Mouse (Mus musculus) small intestine, adult 2 months (tissue): Measurements from ENCODE around the gene Ltbp4. TPM values are rescaled to one million over a fixed set of nuclear protein-coding genes. Genes with fewer than 3 reads are reported as not detected.
A peak's percentile ranks its signal among the peaks of the same experiment; 100 is the strongest.

Source experiments
- H3K27ac ChIP-seq: fragments of 200-500 bp; 2 replicates; pipeline ENCODE4 v1.5.1; 2012; ENCODE audit warnings: low read depth, low read length, control low read depth, inconsistent platforms; ENCODE audit not compliant: insufficient read depth
- H3K27me3 ChIP-seq: fragments of 200-500 bp; 2 replicates; pipeline ENCODE4 v1.6.1; 2012; ENCODE audit warnings: mild to moderate bottlenecking, moderate library complexity, low read length, inconsistent platforms; ENCODE audit not compliant: control insufficient read depth, insufficient read depth
- H3K36me3 ChIP-seq: fragments of 200-500 bp; 2 replicates; pipeline ENCODE4 v1.6.1; 2012; ENCODE audit warnings: mild to moderate bottlenecking, low read length, control low read depth, inconsistent platforms; ENCODE audit not compliant: control insufficient read depth, insufficient read depth
- H3K4me1 ChIP-seq: fragments of 200-500 bp; 2 replicates; pipeline ENCODE4 v1.6.1; 2012; ENCODE audit warnings: low read length, inconsistent platforms, mixed read lengths; ENCODE audit not compliant: control insufficient read depth, insufficient read depth, insufficient read length
- H3K4me3 ChIP-seq: fragments of 200-500 bp; 2 replicates; pipeline ENCODE4 v1.5.1; 2012; ENCODE audit warnings: low read depth, mild to moderate bottlenecking, control low read depth, inconsistent platforms, low read length, moderate library complexity
- CTCF ChIP-seq: fragments of 200-500 bp; IDR thresholded peaks from 2 replicates; pipeline ENCODE4 v1.5.1; 2012; ENCODE audit warnings: low read depth, mild to moderate bottlenecking, control low read depth, inconsistent platforms, low read length, moderate library complexity, mixed read lengths; ENCODE audit not compliant: insufficient replicate concordance, insufficient read length; ENCODE audit errors: extremely low read depth
- POLR2A ChIP-seq: fragments of 200-500 bp; IDR thresholded peaks from 2 replicates; pipeline ENCODE4 v1.6.1; 2012; ENCODE audit warnings: low read depth, mild to moderate bottlenecking, control low read depth, inconsistent platforms, low read length, moderate library complexity
- WGBS: fragments of 180-500 bp; shearing (Covaris S2); methylation state at CpG from one replicate; pipeline ENCODE4 v1.1.7; 2018; 5-methylcytosine and 5-hydroxymethylcytosine counted together
- polyA plus RNA-seq: library from polyadenylated mRNA; depleted of rRNA; stranded (reverse); fragments of >200 nt; gene quantifications from 2 replicates; pipeline ENCODE4 v1.2.3, GENCODE M21; 2012

Ltbp4 gene
- polyA plus RNA-seq, 1 experiment: 136 TPM

GRCm38 (mm10) chr7:27285698-27286066, 51.8 kb downstream of the Ltbp4 start:
- TF ChIP-seq CTCF (peak; percentile 52; the same call in 1 of the 2 replicates), POLR2A (no peak)
- Histone ChIP-seq H3K27me3 (no peaks in the 10 kb centered on the region), H3K4me3 (no peak overlapping the region), H3K36me3 (no peaks in the 10 kb centered on the region), H3K4me1 (peaks cover 4% of the 10 kb centered on the region), H3K27ac (no peak overlapping the region)
- WGBS: 3% methylated on average over 8 of the region's 8 CpGs

GRCm38 (mm10) chr7:27284865-27285697, 52.4 kb downstream of the Ltbp4 start:
- Histone ChIP-seq H3K4me3 (no peak overlapping the region), H3K36me3 (no peaks in the 10 kb centered on the region), H3K4me1 (peaks cover 4% of the 10 kb centered on the region), H3K27me3 (no peaks in the 10 kb centered on the region), H3K27ac (no peak overlapping the region)
- TF ChIP-seq POLR2A (no peak), CTCF (peak; percentile 39; the same call in 1 of the 2 replicates)
- WGBS: 7% methylated on average over 28 of the region's 28 CpGs

- WGBS: 41% methylated on average over 4 of the region's 4 CpGs
- H3K27ac ChIP-seq: no peak overlapping the region
These were observed 55.3 kb downstream of the Ltbp4 start for GRCm38 (mm10) chr7:27282225-27282624.

GRCm38 (mm10) chr7:27281717-27282116, 55.8 kb downstream of the Ltbp4 start:
- whole genome bisulfite sequencing: 31% methylated on average over 13 of the region's 13 CpGs
- H3K4me3 ChIP-seq: no peak overlapping the region
- TF ChIP-seq POLR2A (no peak), CTCF (no peak)

More at GRCm38 (mm10) chr7:27282225-27282624, 55.3 kb downstream of the Ltbp4 start:
- peaks cover 4% of the 10 kb centered on the region for H3K4me1 ChIP-seq
- TF ChIP-seq POLR2A: no peak
- no peak for TF ChIP-seq CTCF
- H3K36me3 ChIP-seq: no peaks in the 10 kb centered on the region
- H3K4me3 ChIP-seq: no peak overlapping the region
- no peaks in the 10 kb centered on the region for H3K27me3 ChIP-seq

GRCm38 (mm10) chr7:27277191-27277590, 60.3 kb downstream of the Ltbp4 start:
- Histone ChIP-seq H3K36me3 (peaks cover 3% of the 10 kb centered on the region; the same call in 1 of the 2 replicates), H3K4me3 (no peak overlapping the region), H3K27ac (no peak overlapping the region), H3K27me3 (no peaks in the 10 kb centered on the region), H3K4me1 (peaks cover 3% of the 10 kb centered on the region)
- TF ChIP-seq POLR2A: no peak
- TF ChIP-seq CTCF: peak; percentile 35; the same call in 1 of the 2 replicates
- WGBS: 91% methylated on average over 3 of the region's 3 CpGs

More at GRCm38 (mm10) chr7:27281717-27282116, 55.8 kb downstream of the Ltbp4 start:
- Histone ChIP-seq H3K4me1 (peaks cover 5% of the 10 kb centered on the region), H3K27ac (no peak overlapping the region), H3K27me3 (no peaks in the 10 kb centered on the region), H3K36me3 (peaks cover 2% of the 10 kb centered on the region; the same call in 1 of the 2 replicates)

- no peak overlapping the region for H3K4me3 ChIP-seq
- peaks cover 3% of the 10 kb centered on the region for H3K4me1 ChIP-seq
- no peaks in the 10 kb centered on the region for H3K27me3 ChIP-seq
- WGBS: 38% methylated on average over 7 of the region's 7 CpGs
- no peak overlapping the region for H3K27ac ChIP-seq
- no peak for TF ChIP-seq CTCF
- TF ChIP-seq POLR2A: no peak
- peaks cover 3% of the 10 kb centered on the region; the same call in 1 of the 2 replicates for H3K36me3 ChIP-seq
These were observed 61.5 kb downstream of the Ltbp4 start for GRCm38 (mm10) chr7:27276021-27276420.

- TF ChIP-seq CTCF (no peak), POLR2A (no peak)
- peaks cover 3% of the 10 kb centered on the region; the same call in 1 of the 2 replicates for H3K36me3 ChIP-seq
- H3K4me3 ChIP-seq: no peak overlapping the region
- H3K27me3 ChIP-seq: no peaks in the 10 kb centered on the region
- peaks cover 3% of the 10 kb centered on the region for H3K4me1 ChIP-seq
- no peak overlapping the region for H3K27ac ChIP-seq
- 79% methylated on average over 4 of the region's 4 CpGs for WGBS
These were observed 62.6 kb downstream of the Ltbp4 start for GRCm38 (mm10) chr7:27274916-27275315.
